Mouse (Mus musculus): ENCODE results near the gene Olfr1413. TPM values are rescaled to one million over a fixed set of nuclear protein-coding genes. Genes with fewer than 3 reads are reported as not detected.

Gene Olfr1413
- polyA plus RNA-seq (2012; rRNA removed): not detected in 2 replicates

GRCm38 (mm10) chr1:92571022-92571421, at the start of gene Olfr1413:
Gene Olfr1413, plus strand, starts transcription at chr1:92571322.

GRCm38 (mm10) chr1:92585479-92585878, 14.4 kb downstream of the Olfr1413 start, which contains the start of gene Olfr1412:
Gene Olfr1412, plus strand, starts transcription at chr1:92585779.

GRCm38 (mm10) chr1:92594111-92594510, 23.0 kb downstream of the Olfr1413 start, which contains the start of gene Olfr1411:
Gene Olfr1411, plus strand, starts transcription at chr1:92594411.

GRCm38 (mm10) chr1:92605482-92605881, 34.4 kb downstream of the Olfr1413 start, which contains the start of gene Olfr1410:
Gene Olfr1410, plus strand, starts transcription at chr1:92605782.

GRCm38 (mm10) chr1:92617488-92617887, 46.4 kb downstream of the Olfr1413 start, which contains the start of gene Olfr12:
Gene Olfr12, plus strand, starts transcription at chr1:92617788.

Other genes with a start within 250 kb of the Olfr1413 start
- gene Ndufa10, start 97.5 kb upstream of the Olfr1413 start, polyA plus RNA-seq (2012; rRNA removed): 40.9 and 48.8 TPM in 2 replicates
- not detected in 2 replicates for gene Olfr1416, start 86.2 kb upstream of the Olfr1413 start, polyA plus RNA-seq (2012; rRNA removed)
- gene Olfr1415, start 75.2 kb upstream of the Olfr1413 start, polyA plus RNA-seq (2012; rRNA removed): not detected in 2 replicates
- gene Olfr1414, start 52.7 kb upstream of the Olfr1413 start, polyA plus RNA-seq (2012; rRNA removed): not detected in 2 replicates
- not detected in 2 replicates for gene Olfr1412, start 14.5 kb downstream of the Olfr1413 start, polyA plus RNA-seq (2012; rRNA removed)
- not detected in 2 replicates for gene Olfr1411, start 23.1 kb downstream of the Olfr1413 start, polyA plus RNA-seq (2012; rRNA removed)
- gene Olfr1410, start 34.5 kb downstream of the Olfr1413 start, polyA plus RNA-seq (2012; rRNA removed): not detected in 2 replicates
- not detected in 2 replicates for gene Olfr12, start 46.5 kb downstream of the Olfr1413 start, polyA plus RNA-seq (2012; rRNA removed)
- 98.1 and 109 TPM in 2 replicates for gene Cops9, start 70.7 kb downstream of the Olfr1413 start, polyA plus RNA-seq (2012; rRNA removed)
- 0.12 and 0.17 TPM in 2 replicates for gene Otos, start 77.5 kb downstream of the Olfr1413 start, polyA plus RNA-seq (2012; rRNA removed)

Measured in liver, embryonic 14 days (tissue).